Mouse (Mus musculus) heart, embryonic 14.5 days (tissue): ENCODE measurements around the gene Olfr1104. TPM values are rescaled to one million over a fixed set of nuclear protein-coding genes. Genes with fewer than 3 reads are reported as not detected.

Source experiments
- ATAC-seq: fragments of 200-750 bp; cut with Nextera tagmentation; 2 replicates; pipeline ENCODE4 v1.8.0; 2017; ENCODE audit warnings: low read depth, moderate TSS enrichment; ENCODE audit not compliant: insufficient number of reproducible peaks, insufficient read depth, low FRiP score
- H3K27ac ChIP-seq, 2 experiments: fragments of 200-500 bp in 1 of 2; fragments of 300-500 bp in 1 of 2; sonication (generic) in 1 of 2; replicated peaks in 1 of 2; 2 replicates each; pipeline ENCODE4 v1.5.1; 2012 to 2014; ENCODE audit warnings: low read depth in 2 of 2, low read length in 2 of 2, control low read depth in 1 of 2, mild to moderate bottlenecking in 1 of 2, mixed read lengths in 1 of 2; ENCODE audit not compliant: control insufficient read depth in 1 of 2, insufficient read depth in 1 of 2
- H3K27me3 ChIP-seq: fragments of 300-500 bp; sonication (generic); 2 replicates; pipeline ENCODE4 v1.6.1; 2014; ENCODE audit warnings: mild to moderate bottlenecking, low read length, control low read depth; ENCODE audit not compliant: control insufficient read depth, insufficient read depth
- H3K36me3 ChIP-seq: fragments of 300-500 bp; sonication (generic); 2 replicates; pipeline ENCODE4 v1.6.1; 2014; ENCODE audit warnings: mild to moderate bottlenecking, control low read depth, low read length, mixed read lengths; ENCODE audit not compliant: control insufficient read depth, insufficient read depth
- H3K4me1 ChIP-seq, 2 experiments: fragments of 200-500 bp in 1 of 2; fragments of 300-500 bp in 1 of 2; sonication (generic) in 1 of 2; 2 replicates each; pipeline ENCODE4 v1.6.1; 2012 to 2014; ENCODE audit warnings: low read length in 2 of 2, control low read depth in 1 of 2, mixed read lengths in 1 of 2; ENCODE audit not compliant: control insufficient read depth in 2 of 2, insufficient read depth in 2 of 2
- H3K4me2 ChIP-seq: fragments of 300-500 bp; sonication (generic); 2 replicates; pipeline ENCODE4 v1.6.1; 2014; ENCODE audit warnings: mild to moderate bottlenecking, low read length
- H3K4me3 ChIP-seq, 2 experiments: fragments of 200-500 bp in 1 of 2; fragments of 300-500 bp in 1 of 2; sonication (generic) in 1 of 2; 2 replicates each; pipeline ENCODE4 v1.5.1; 2012 to 2014; ENCODE audit warnings: low read length in 2 of 2, mild to moderate bottlenecking in 2 of 2, control low read depth in 1 of 2, low read depth in 1 of 2, moderate library complexity in 1 of 2; ENCODE audit not compliant: control insufficient read depth in 1 of 2, insufficient read depth in 1 of 2
- H3K9ac ChIP-seq: fragments of 300-500 bp; sonication (generic); 2 replicates; pipeline ENCODE4 v1.6.1; 2014; ENCODE audit warnings: mild to moderate bottlenecking, low read length
- H3K9me3 ChIP-seq: fragments of 300-500 bp; sonication (generic); 2 replicates; pipeline ENCODE4 v1.6.1; 2016; ENCODE audit warnings: low read length, control low read depth; ENCODE audit not compliant: control insufficient read depth
- WGBS: fragments of 180-500 bp; shearing (Covaris S2); extraction: QIAGEN DNeasy Blood & Tissue Kit; methylation state at CpG from one replicate; pipeline ENCODE4 v1.1.7; 2014; 5-methylcytosine and 5-hydroxymethylcytosine counted together
- polyA plus RNA-seq: library from polyadenylated mRNA; unstranded; fragments of >200 nt; fragmentation: Nextera tagmentation; extraction: Ambion mirVana; gene quantifications from 2 replicates; pipeline ENCODE4 v1.2.1, GENCODE M21; 2014

Gene Olfr1104
- polyA plus RNA-seq = not detected in 2 replicates

DNA sequence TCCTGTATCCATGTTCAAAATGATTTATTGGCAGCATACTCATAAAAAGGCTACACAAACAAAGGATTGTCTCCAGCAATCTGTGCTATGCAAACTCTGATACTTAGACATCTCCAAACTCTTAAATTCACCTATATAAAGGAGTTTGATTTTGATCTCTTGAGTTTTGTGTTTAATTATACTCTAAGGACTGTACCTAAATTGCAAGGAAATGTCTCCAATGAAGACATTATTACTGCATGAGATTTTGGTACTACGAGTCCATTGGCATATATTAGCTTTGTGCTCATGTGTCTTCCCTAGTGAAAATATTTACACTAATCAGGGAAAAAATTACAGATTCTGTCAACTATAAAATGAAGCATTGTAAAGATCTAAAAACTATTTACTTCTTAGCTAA, at the start of gene Olfr1104:
Gene Olfr1104 (minus strand): TSS at position 101 of the 400 bp plus-strand sequence.
- no peak within 1 kb of the TSS for H3K4me2 ChIP-seq
- 75% methylated on average over 1 of the region's 1 CpGs for WGBS
- no peaks in the 10 kb centered on the region for H3K36me3 ChIP-seq
- H3K27ac ChIP-seq = no peak within 1 kb of the TSS
- H3K9ac ChIP-seq = no peak within 1 kb of the TSS
- no peaks in the 10 kb centered on the region for H3K4me1 ChIP-seq
- H3K27me3 ChIP-seq = no peaks in the 10 kb centered on the region
- no peak within 1 kb of the TSS for H3K4me3 ChIP-seq
- no peaks in the 10 kb centered on the region for H3K9me3 ChIP-seq
- no peak for ATAC-seq

DNA sequence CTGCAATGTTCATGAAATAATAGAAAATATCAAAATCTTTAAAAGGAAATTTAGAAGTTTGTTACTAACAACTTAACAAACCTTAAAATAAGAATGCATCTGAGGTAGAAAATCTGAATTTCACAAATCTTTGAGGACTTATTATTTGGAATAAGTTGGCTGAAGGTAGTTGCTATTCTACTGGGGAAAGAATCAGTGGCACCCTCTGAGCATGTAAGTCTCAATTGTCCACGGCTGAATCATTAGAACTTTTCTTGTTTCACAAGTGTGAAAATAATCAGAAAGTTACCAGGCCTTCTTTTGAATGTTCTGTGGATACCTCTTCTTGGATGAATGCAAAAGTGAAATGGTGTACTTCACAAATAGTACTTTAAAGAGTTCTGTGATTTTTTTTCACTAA, 48.8 kb upstream of the Olfr1104 start, which contains the start of gene Olfr1107:
Gene Olfr1107 (minus strand): TSS at position 101 of the 400 bp plus-strand sequence.
- H3K4me3 ChIP-seq = no peak within 1 kb of the TSS
- no peaks in the 10 kb centered on the region for H3K9me3 ChIP-seq
- no peaks in the 10 kb centered on the region for H3K4me1 ChIP-seq
- 74% methylated on average over 1 of the region's 1 CpGs for WGBS
- ATAC-seq = no peak
- H3K9ac ChIP-seq = no peak within 1 kb of the TSS
- no peak within 1 kb of the TSS for H3K4me2 ChIP-seq
- no peaks in the 10 kb centered on the region for H3K27me3 ChIP-seq
- no peaks in the 10 kb centered on the region for H3K36me3 ChIP-seq
- no peak within 1 kb of the TSS for H3K27ac ChIP-seq

DNA sequence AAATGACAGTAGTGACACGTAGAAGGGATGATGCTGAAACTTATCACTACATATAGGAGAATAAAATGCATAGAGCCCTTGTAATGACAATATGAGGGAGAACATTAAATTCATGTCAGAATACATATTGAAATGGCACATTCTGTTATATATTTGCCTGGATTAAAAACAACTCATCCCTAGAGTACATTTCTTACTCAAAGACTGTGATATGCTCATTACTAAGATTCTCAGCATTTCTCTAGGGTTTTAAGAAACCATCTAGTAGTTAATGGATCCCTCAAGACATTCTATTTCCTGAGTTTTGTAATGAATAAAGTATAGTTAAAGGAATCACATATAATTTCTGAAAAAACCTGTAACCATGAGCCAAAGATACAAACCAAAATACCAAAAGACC, 25.3 kb upstream of the Olfr1104 start, which contains the start of gene Olfr1106:
Gene Olfr1106 (minus strand): TSS at position 101 of the 400 bp plus-strand sequence.
- Histone ChIP-seq H3K27me3 (no peaks in the 10 kb centered on the region), H3K27ac (no peak within 1 kb of the TSS), H3K4me2 (no peak within 1 kb of the TSS), H3K4me1 (no peaks in the 10 kb centered on the region), H3K4me3 (no peak within 1 kb of the TSS), H3K9ac (no peak within 1 kb of the TSS), H3K36me3 (no peaks in the 10 kb centered on the region), H3K9me3 (no peaks in the 10 kb centered on the region)
- no peak for ATAC-seq
- WGBS = 56% methylated on average over 1 of the region's 1 CpGs

DNA sequence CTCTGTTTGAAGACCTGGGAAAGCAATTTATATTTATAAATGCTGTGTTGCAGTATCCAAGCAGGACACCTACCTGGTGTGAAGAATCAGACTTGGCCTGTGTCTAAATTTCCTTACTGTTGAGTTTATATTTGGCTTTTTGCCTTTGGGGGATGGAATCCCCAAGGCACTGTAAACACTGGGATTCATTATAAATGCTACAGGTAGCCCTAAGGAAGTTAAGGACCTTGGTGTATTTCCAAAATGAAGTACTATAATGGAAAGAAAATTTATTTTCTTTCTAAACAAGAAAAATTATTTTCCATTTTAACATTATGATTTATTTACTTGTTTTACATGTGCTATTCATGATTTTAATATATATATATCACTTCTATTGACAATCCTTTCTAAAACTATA, 9.6 kb upstream of the Olfr1104 start, which contains the start of gene Olfr1105:
Gene Olfr1105 (minus strand): TSS at position 101 of the 400 bp plus-strand sequence.
- no peaks in the 10 kb centered on the region for H3K27me3 ChIP-seq
- no peaks in the 10 kb centered on the region for H3K4me1 ChIP-seq
- H3K4me3 ChIP-seq = no peak within 1 kb of the TSS
- no peak within 1 kb of the TSS for H3K9ac ChIP-seq
- ATAC-seq = no peak
- no peak within 1 kb of the TSS for H3K27ac ChIP-seq
- H3K36me3 ChIP-seq = no peaks in the 10 kb centered on the region
- H3K9me3 ChIP-seq = no peaks in the 10 kb centered on the region
- no peak within 1 kb of the TSS for H3K4me2 ChIP-seq

DNA sequence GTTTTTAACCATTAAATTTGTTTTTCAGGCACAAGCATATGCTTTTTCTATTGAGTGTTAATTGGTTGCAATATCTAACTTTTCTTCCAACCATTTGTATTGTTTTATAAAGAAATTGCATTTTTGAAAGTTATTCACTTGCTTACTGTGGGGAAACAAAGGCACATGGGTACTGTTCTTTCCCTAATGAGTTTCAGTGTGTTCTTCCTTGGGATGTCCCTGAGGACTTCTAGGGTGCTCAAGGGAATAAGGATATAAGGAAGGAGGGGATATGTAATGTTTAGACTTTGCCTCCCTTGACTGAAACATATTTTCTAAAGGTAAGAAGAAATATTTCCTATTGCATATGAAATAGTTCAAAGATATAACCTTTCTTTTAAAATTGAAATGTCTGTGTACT, 28.8 kb downstream of the Olfr1104 start, which contains the start of gene Olfr1102:
Gene Olfr1102 (plus strand): TSS at position 301 of the 400 bp plus-strand sequence.
- no peaks in the 10 kb centered on the region for H3K9me3 ChIP-seq
- no peak within 1 kb of the TSS for H3K9ac ChIP-seq
- no peaks in the 10 kb centered on the region for H3K36me3 ChIP-seq
- H3K4me2 ChIP-seq = no peak within 1 kb of the TSS
- no peaks in the 10 kb centered on the region for H3K4me1 ChIP-seq
- no peak within 1 kb of the TSS for H3K27ac ChIP-seq
- no peak within 1 kb of the TSS for H3K4me3 ChIP-seq
- no peak for ATAC-seq
- no peaks in the 10 kb centered on the region for H3K27me3 ChIP-seq

DNA sequence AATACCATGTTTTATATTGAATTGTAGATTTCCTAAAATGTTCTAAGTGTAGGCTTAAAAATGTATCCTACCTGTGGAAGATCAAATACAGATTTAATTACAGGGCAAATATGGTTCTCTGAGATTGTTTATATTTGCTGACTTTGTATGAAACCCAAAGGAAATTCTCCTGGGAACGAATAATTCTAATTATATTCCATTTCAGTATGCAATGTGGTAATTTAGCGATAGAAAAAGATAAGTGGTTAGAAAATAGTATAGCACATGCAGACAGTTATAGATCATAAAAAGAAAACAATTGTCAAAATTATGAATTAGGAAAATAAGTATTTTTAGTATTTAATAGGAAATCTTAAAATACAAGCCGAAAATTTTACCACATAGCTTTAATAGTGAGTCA, 35.8 kb downstream of the Olfr1104 start, which contains the start of gene Olfr1101:
Gene Olfr1101 (minus strand): TSS at position 101 of the 400 bp plus-strand sequence.
- 68% methylated on average over 3 of the region's 3 CpGs for WGBS
- H3K4me2 ChIP-seq = no peak within 1 kb of the TSS
- H3K9me3 ChIP-seq = no peaks in the 10 kb centered on the region
- H3K4me1 ChIP-seq = no peaks in the 10 kb centered on the region
- H3K9ac ChIP-seq = no peak within 1 kb of the TSS
- no peak within 1 kb of the TSS for H3K27ac ChIP-seq
- no peak for ATAC-seq
- no peak within 1 kb of the TSS for H3K4me3 ChIP-seq
- H3K27me3 ChIP-seq = no peaks in the 10 kb centered on the region
- H3K36me3 ChIP-seq = no peaks in the 10 kb centered on the region

DNA sequence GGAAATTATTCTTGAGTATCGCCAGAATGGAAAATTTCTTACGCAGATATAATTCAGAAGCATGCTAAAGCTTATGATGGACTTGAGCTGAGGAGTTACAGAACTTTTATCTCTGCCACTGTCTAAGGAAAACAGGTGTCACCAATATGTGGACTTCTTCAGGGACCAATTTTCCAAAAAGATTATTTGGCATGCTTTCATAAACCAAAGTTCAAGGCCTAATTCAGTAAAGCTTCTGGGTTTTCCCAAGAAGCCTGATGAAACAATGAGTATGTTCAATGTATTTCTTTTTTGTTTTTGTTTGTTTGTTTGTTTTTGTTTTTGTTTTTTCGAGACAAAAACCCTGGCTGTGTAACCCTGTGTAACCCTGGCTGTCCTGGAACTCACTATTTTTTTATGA, 47.0 kb downstream of the Olfr1104 start, which contains the start of gene Olfr1100:
Gene Olfr1100 (minus strand): TSS at position 101 of the 400 bp plus-strand sequence.
- no peak within 1 kb of the TSS for H3K4me3 ChIP-seq
- WGBS = 68% methylated on average over 3 of the region's 3 CpGs
- H3K4me2 ChIP-seq = no peak within 1 kb of the TSS
- H3K9me3 ChIP-seq = no peaks in the 10 kb centered on the region
- no peak for ATAC-seq
- no peak within 1 kb of the TSS for H3K27ac ChIP-seq
- no peaks in the 10 kb centered on the region for H3K27me3 ChIP-seq
- no peaks in the 10 kb centered on the region for H3K36me3 ChIP-seq
- H3K4me1 ChIP-seq = no peaks in the 10 kb centered on the region
- H3K9ac ChIP-seq = no peak within 1 kb of the TSS
